Mouse (Mus musculus) lung, postnatal 4 days (tissue): ENCODE data around the gene Gmnn.
"Not testable (repeated sequence)": the region's sequence is repeated elsewhere in the genome, so short reads cannot be mapped to it uniquely, and the experiment has no call there.

Experiments used
- DNase-seq, 2 experiments: peaks; one replicate each; pipeline ENCODE4 v3.0.0; 2021

Gmnn gene

DNA sequence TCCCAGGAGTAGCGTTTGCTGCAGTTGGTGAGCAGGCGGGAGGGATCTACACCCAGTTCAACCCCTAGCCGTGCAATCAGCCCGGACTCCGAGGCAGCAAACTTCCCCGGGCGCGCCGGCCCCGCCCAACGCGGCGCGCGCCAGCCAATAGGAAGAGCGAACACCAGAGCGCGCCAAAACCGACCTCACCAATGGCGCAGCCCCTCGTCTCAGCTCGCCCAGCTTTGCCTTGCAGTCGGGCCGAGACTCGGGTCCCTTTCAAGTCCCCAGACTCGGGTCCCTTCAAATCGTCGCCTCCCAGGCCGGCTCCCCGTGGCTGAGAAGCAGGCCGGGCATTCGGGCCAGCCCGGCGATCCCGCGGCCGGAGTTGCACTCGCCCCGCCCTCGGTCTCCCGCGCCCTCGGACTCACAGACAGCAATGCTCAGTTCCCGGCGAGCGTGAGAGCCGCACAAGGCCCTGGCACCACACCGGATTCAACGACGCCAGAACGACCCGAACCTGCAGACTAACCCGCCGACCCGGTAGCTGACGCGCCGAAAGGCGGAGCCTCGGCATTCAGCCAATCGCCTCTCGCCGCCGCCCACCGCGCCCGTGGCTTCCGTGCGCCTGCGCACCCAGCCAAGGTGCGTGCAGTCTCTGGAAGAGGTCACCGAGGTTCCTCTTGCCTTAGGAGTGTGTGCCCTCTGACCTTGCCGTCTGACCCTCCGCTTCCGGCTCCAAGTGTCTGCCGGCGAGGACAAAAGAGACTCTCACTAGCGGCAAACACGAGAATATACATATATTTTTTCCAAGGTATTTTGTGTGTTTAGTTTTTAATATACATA is at the start of gene Gmnn:
TSS of gene Gmnn (minus strand) at position 521 of the 825 bp plus-strand sequence.
- DNase-seq = peak; percentile 92

DNA sequence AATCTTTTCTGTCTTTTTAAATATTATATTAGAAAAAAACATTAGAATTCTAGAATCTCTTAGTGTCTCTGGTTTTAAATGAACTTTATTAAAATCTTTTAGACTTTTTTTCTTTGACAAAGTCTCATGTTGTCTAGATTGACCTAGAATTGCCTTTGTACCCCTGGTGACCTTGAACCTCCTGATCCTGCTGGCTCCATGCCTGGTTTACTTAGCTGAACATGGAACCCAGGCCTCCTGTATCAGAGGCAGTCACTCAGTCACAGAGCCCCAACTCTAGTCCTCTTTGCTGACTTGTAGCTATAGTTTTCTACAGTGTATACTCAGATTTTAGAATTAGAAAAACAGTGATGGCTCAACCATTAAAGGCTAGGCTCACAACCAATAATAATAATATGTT is 44.4 kb upstream of the Gmnn start:
- no peak for DNase-seq

GRCm38 (mm10) chr13:24803196-24803595 is 41.5 kb upstream of the Gmnn start:
- DNase-seq = no peak

- DNase-seq = peak; percentile 31 to 54
These were observed 40.5 kb upstream of the Gmnn start for GRCm38 (mm10) chr13:24802131-24802691.

- peak in 1 of 2 experiments; percentile 76 for DNase-seq
These were observed 39.7 kb upstream of the Gmnn start, which contains the start of gene BC005537 for GRCm38 (mm10) chr13:24801308-24801921. TSS of gene BC005537 (plus strand) at chr13:24801657.

DNA sequence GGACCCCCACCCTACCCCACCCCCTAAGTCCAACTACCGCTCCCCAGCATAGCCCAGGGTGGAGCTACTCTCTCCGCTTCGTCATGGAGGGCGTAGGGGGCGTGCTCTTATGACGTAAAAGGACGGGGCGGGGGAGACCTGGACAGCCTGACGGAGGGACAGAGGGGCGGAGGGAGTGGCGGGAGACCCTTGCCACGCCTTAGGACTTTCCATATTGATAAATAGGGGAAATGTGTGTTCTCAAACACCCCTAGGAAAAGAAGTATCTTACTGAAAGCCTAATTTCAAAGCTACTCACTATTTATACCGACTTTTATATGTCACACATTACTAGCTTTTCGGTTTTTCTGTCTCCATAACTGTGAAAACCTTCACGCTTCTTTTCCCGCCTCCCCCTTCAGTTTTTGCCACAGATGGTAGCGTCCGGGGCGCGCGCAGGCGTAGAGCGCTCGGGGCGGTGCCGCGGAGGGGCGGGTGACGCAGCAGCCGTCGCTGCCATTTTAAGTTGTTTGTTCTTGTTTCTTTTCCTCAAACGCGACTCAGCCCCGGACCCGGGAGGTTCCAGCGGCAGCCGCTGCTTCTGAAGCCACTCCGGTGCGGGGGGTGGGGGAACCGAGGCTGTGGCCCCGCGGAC is 39.1 kb upstream of the Gmnn start:
- peak; percentile 97 to 98 for DNase-seq

DNA sequence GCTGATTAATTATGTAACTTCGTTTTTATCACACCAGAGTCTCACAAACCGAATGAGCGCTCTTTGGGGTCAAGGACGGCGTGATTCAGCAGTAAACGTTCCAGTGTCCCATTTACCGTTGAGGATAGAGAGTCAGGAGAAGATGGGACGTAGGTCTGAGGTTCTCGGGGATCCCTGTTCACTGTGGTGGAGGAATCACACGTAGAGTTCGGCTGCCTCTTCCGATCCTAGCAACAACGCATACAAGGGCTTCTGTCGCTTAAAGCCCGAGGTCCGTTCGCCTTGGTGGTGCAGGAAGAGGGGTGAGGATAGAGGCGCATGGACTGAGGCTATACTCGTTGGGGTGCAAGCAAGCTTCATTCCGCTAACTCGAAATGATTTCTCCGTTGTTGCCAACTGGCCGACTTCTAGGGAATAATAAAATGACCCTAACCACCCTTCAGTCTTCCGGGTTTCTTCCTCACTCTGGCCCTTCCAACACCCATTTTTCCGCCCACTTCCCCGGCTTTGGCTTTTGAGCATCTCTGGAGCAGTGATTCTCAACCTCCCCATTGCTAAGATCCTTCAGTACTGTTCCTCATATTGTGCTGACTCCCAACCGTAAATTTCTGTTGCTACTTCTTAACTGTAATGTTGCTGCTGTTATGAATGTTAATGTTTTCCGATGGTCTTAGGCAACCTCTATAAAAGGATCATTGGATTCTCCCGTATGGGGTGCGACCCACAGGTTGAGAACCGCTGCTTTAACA is 38.4 kb upstream of the Gmnn start:
- peak; percentile 32 to 46 for DNase-seq

DNA sequence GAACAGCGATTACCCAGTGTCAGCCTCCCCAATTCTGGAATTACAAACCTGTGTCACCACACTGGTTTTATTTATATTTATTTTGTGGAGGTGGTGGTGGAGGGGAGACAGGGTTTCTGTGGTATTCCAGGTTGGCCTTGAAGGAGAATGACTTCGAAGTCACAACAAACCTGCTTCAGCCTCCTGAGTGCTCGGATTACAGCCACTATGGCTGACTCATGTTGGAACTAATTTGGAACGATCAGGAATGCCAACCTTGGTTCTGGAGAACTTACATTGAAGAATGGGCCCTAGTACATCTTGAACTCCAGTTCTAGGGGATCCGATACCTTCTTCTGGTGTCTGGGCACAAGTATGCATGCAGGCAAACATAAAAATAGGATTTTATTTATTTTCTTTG is 37.7 kb upstream of the Gmnn start:
- no peak for DNase-seq

DNA sequence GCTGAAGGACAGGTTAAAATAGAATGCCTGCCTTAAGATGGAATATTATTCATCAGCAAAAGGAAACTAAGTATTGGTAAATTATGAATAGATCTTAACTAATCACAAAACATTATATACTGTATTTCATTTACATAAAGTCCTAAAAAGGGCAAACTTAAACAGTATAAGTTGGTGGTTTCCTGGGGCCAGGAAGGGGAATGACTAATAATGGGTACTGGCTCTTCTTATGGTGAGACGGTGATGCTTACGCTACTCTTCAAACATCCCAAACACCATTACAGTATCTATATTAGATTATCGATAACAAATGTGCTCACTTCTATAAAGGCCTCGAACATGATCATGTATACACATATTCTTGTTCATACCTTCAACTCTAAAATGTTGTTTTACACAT is 37.0 kb upstream of the Gmnn start:
- DNase-seq = no peak

DNA sequence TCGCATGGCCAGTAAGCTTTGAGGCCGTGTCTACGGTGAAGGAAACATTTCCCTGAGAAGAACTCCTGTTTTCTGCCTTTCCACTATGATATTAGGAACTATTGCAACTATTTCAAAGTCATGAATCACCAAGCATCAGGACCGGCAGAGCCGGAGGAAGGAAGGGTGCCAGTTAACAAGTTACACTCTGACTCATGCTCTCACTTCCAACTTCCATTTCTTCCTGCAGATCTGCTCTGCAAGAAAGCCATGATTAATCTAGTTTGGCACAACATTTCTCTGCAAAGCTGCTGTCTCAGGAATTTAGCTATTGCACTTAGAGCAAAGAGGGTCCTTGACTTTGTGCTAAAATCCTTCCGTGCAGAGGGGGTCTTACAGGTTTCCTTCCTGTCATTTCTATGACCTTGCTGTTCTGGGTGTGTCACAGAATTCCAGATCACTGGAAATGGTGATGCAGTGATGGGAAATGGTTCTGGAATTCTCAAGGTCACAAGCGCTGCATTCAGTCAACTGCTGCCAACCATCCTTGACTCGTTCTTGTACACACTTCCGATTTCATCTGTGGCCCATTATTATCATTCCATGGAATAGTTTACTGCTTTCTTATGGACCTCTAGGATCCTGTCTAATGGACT is 30.8 kb upstream of the Gmnn start:
- no peak for DNase-seq

DNA sequence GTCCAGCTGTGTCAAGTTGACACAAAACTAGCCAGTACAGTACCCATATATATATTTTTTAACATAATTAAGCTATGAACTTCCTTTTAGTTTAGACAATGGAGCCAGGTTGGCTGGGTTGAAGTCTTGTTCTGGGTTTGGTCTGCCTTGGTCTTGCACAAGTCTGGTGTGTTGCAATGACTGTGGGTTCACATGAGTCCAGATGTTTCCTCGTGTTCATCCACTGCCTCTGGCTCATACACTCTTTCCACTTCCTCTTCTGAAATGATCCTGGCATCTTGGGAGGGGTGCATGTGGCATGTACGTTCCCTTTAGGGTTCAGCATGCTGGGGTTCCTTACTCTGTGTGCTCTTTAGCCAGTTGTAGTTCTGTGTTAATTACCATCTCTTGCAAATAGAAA is 29.6 kb upstream of the Gmnn start:
- DNase-seq = peak; percentile 47 to 62

DNA sequence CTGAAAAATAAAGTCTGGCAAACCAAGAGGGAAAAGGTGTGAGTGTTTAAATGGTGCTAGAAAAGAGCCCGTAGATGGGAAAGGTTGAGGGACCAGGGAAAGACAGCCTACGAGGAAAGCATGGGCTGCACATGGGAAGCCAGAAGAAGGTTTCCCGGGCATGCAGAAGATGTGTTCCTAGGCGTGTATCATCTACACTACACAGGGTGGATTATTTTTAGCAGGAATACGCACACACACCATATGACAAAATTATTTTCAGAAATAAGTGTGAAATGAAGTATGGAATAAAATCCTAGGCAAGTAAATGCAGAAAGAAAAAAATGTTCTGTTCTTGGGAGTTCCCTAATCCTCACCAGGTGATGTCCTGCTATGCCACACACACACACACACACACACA is 25.8 kb upstream of the Gmnn start:
- DNase-seq = no peak

- DNase-seq = no peak
These were observed 24.3 kb upstream of the Gmnn start for GRCm38 (mm10) chr13:24786014-24786490.

DNA sequence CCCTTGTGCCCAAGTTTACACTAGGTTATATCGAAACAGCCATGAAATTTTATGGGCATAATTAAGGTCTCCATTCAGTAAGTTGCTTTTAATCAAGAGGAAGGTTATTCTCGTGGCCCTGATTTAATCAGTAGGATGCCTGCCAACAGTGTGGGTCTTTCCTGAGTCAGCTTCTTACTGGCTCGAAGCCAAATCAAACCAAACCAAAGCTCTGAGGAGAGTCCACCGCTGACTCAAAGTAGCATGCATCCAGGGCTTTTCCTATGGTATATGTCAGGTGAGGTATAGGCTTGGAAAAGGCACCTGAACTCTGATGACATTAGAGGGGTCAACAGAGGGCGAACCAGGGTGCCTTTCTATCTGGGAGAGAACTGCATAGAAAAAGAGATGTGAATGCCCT is 20.2 kb upstream of the Gmnn start:
- peak in 1 of 2 experiments; percentile 28 for DNase-seq

DNA sequence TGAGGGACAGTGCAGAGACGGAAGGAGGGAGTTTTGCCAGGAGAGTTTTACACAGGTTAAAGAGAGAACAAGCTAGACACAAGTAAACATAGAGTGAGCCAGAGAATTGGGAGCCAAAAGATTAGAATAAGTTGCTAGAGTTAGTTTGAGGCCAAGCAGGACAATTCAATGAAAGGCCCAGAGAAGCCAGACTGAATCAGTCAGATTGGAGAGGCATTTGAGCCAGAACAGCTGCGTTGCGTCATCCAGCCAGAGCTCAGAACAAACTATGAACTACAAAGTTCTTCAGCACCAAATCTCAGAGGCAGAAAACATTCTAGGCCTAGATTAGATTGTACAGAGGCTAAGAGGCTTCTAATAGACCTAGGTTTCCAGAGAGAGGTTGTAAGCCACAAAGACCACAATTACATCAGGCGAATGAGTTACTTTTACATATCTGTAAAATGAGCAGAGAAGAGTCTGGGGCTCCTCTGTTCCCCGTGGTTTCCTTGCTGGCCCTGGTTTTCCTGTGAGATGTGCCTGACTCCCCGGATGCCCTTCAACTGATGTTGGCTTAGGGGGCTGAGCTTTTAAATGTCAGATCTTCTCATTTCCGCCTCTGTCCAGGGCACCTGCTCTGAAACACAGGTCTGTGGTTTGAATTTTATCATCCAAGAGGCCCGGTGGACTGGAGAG is 17.1 kb upstream of the Gmnn start:
- no peak for DNase-seq

DNA sequence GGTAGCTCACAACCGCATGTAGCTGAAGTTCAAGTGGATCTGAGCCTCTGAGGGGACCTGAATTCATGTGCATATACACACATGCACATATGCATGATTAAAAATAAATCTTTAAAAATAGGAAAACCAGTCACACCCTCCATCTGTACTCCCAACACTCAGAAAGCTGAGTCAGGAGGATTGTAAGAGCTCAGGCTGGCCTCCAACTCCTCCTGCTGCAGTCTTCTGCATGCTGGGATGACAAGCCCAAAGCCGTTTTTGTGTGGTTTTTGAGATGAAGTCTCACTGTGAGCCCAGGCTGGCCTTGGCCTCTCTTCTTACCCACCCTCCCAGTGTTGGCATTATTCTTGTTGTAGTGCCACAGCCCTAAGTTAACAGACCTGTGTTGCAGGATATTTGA is 16.3 kb upstream of the Gmnn start:
- no peak for DNase-seq

DNA sequence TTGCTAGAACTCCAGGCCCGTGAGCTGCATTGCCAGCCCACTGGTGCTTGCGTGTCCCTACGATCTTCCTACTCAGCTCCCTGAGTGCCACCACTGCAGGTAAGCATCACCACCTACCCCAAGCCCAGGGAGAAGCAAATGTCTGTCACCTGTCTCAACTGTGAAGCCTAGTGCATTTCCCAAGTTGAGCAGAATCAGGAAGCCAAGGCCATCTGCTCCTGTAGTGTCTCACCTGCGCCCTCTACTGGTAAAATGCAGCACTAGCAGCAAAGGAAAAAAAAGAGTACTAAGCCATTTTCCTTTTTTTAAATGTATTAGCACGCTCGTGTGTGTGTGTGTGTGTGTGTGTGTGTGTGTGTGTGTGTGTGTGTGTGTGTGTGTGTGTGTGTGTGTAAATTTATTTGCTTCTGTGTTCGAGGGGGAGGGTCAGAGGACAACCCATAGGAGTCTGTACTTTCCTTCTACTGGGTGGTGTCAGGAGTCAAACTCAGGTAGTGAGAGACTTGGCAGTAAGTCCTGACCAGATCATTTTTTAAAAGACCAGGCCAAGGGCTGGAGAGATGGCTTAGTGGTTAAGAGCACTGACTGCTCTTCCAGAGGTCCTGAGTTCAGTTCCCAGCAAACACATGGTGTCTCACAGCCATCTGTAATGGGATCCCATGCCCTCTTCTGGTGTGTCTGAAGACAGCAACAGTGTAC is 14.6 kb upstream of the Gmnn start:
- peak in 1 of 2 experiments; percentile 65 for DNase-seq

DNA sequence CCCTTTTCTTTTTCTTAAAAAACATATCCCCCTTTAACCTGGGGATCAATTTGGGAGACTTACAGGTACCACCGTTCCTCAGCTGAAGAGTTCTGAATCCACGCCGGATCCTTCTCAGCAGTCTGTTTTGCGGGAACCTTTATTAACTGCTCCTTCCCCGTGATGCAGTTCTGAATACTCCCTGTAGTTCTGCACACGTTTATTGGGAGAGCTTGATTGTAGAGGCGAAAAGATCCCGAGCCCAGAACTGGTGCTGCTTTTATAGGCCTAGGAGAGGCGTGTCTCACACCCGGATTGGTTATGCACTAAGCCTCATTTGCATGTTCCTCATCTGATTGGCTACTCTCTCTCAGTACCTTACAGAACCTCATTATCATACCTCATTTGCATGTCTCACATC is 9.8 kb upstream of the Gmnn start:
- DNase-seq = not testable (repeated sequence)

GRCm38 (mm10) chr13:24767809-24768208 is 6.1 kb upstream of the Gmnn start:
- not testable (repeated sequence) for DNase-seq

GRCm38 (mm10) chr13:24762254-24762653 is 531 bp upstream of the Gmnn start:
- DNase-seq = no peak

- DNase-seq = no peak
These were observed 680 bp downstream of the Gmnn start for GRCm38 (mm10) chr13:24761083-24761402.
